Mouse (Mus musculus) embryonic facial prominence, embryonic 12.5 days (tissue): ENCODE measurements around the gene Fam98c. TPM values are rescaled to one million over a fixed set of nuclear protein-coding genes. Genes with fewer than 3 reads are reported as not detected.

ENCODE experiments used
- polyA plus RNA-seq: library from polyadenylated mRNA; unstranded; fragments of >200 nt; fragmentation: Nextera tagmentation; extraction: Ambion mirVana; gene quantifications from 2 replicates; pipeline ENCODE4 v1.2.1, GENCODE M21; 2016

The Fam98c gene
- polyA plus RNA-seq, 1 experiment from 2014 or later = 15.6 TPM

Other genes with a start within 250 kb of the Fam98c start
- 233 and 253 TPM in 2 replicates for gene Actn4, start 193.9 kb downstream of the Fam98c start, polyA plus RNA-seq
- 392 and 419 TPM in 2 replicates for gene Eif3k, start 174.4 kb downstream of the Fam98c start, polyA plus RNA-seq
- 6.7 and 9.3 TPM in 2 replicates for gene Map4k1, start 174.2 kb downstream of the Fam98c start, polyA plus RNA-seq
- gene Ryr1, start 31.1 kb downstream of the Fam98c start, polyA plus RNA-seq = 3.7 and 4.3 TPM in 2 replicates
- 0.92 and 1.1 TPM in 2 replicates for gene Rasgrp4, start 21.4 kb downstream of the Fam98c start, polyA plus RNA-seq
- 0.59 and 0.78 TPM in 2 replicates for gene Ggn, start 14.0 kb upstream of the Fam98c start, polyA plus RNA-seq
- gene Spred3, start 14.2 kb upstream of the Fam98c start, polyA plus RNA-seq = 5.9 and 6.3 TPM in 2 replicates
- 278 and 280 TPM in 2 replicates for gene Psmd8, start 24.5 kb upstream of the Fam98c start, polyA plus RNA-seq
- gene Catsperg1, start 57.8 kb upstream of the Fam98c start, polyA plus RNA-seq = 0.37 and 0.60 TPM in 2 replicates
- gene Kcnk6, start 76.3 kb upstream of the Fam98c start, polyA plus RNA-seq = 1.2 and 1.4 TPM in 2 replicates
- gene Yif1b, start 82.1 kb upstream of the Fam98c start, polyA plus RNA-seq = 100 and 104 TPM in 2 replicates
- gene 2200002D01Rik, start 92.2 kb upstream of the Fam98c start, polyA plus RNA-seq = 1.9 and 2.6 TPM in 2 replicates
- 94.0 and 104 TPM in 2 replicates for gene Spint2, start 125.7 kb upstream of the Fam98c start, polyA plus RNA-seq
- 17.1 and 19.6 TPM in 2 replicates for gene Ppp1r14a, start 133.1 kb upstream of the Fam98c start, polyA plus RNA-seq
- gene Dpf1, start 147.7 kb upstream of the Fam98c start, polyA plus RNA-seq = 25.7 and 27.9 TPM in 2 replicates